Mouse (Mus musculus) forebrain, embryonic 12.5 days (tissue): ENCODE results near the gene Tbcel. TPM values are rescaled to one million over a fixed set of nuclear protein-coding genes. Genes with fewer than 3 reads are reported as not detected.
A peak's percentile ranks its signal among the peaks of the same experiment; 100 is the strongest.

Experiments used
- ATAC-seq: fragments of 200-750 bp; cut with Nextera tagmentation; 2 replicates; pipeline ENCODE4 v1.8.0; 2017; ENCODE audit warnings: moderate TSS enrichment; ENCODE audit not compliant: low FRiP score
- H3K27ac ChIP-seq: fragments of 300-500 bp; sonication (generic); 2 replicates; pipeline ENCODE4 v1.5.1; 2016; ENCODE audit warnings: mild to moderate bottlenecking
- H3K27me3 ChIP-seq: fragments of 300-500 bp; sonication (generic); 2 replicates; pipeline ENCODE4 v1.6.1; 2016; ENCODE audit warnings: mild to moderate bottlenecking
- H3K36me3 ChIP-seq: fragments of 300-500 bp; sonication (generic); replicated peaks from 2 replicates; pipeline ENCODE4 v1.6.1; 2016; ENCODE audit warnings: mild to moderate bottlenecking
- H3K4me1 ChIP-seq: fragments of 300-500 bp; sonication (generic); 2 replicates; pipeline ENCODE4 v1.6.1; 2016
- H3K4me2 ChIP-seq: fragments of 300-500 bp; sonication (generic); 2 replicates; pipeline ENCODE4 v1.6.1; 2016; ENCODE audit warnings: mild to moderate bottlenecking, moderate library complexity
- H3K4me3 ChIP-seq: fragments of 300-500 bp; sonication (generic); replicated peaks from 2 replicates; pipeline ENCODE4 v1.5.1; 2016; ENCODE audit warnings: mild to moderate bottlenecking
- H3K9ac ChIP-seq: fragments of 300-500 bp; sonication (generic); 2 replicates; pipeline ENCODE4 v1.6.1; 2016; ENCODE audit warnings: mild to moderate bottlenecking
- H3K9me3 ChIP-seq: fragments of 300-500 bp; sonication (generic); 2 replicates; pipeline ENCODE4 v1.6.1; 2016
- WGBS: fragments of 180-500 bp; shearing (Covaris S2); methylation state at CpG from one replicate; pipeline ENCODE4 v1.1.7; 2016; 5-methylcytosine and 5-hydroxymethylcytosine counted together
- polyA plus RNA-seq: library from polyadenylated mRNA; unstranded; fragments of >200 nt; fragmentation: Nextera tagmentation; extraction: Ambion mirVana; gene quantifications from 2 replicates; pipeline ENCODE4 v1.2.1, GENCODE M21; 2016

Gene Tbcel
- polyA plus RNA-seq: 4.9 and 6.1 TPM in 2 replicates

GRCm38 (mm10) chr9:42507709-42508108, at the start of gene Tbcel:
Gene Tbcel (minus strand): TSS chr9:42507809.
- H3K27ac ChIP-seq: no peak within 1 kb of the TSS
- no peaks in the 10 kb centered on the region for H3K9me3 ChIP-seq
- 93% methylated on average over 6 of the region's 6 CpGs for WGBS
- no peak for ATAC-seq
- H3K4me1 ChIP-seq: peaks cover 1% of the 10 kb centered on the region; the same call in 1 of the 2 replicates
- H3K4me3 ChIP-seq: no peak within 1 kb of the TSS
- H3K4me2 ChIP-seq: no peak within 1 kb of the TSS
- no peaks in the 10 kb centered on the region for H3K36me3 ChIP-seq
- no peak within 1 kb of the TSS for H3K9ac ChIP-seq
- 0 out of 2 replicates have a peak, but pooled peaks cover 4% of the 10 kb centered on the region for H3K27me3 ChIP-seq

- no peak overlapping the region for H3K9ac ChIP-seq
- peaks cover 2% of the 10 kb centered on the region for H3K4me1 ChIP-seq
- H3K9me3 ChIP-seq: no peaks in the 10 kb centered on the region
- whole genome bisulfite sequencing: 97% methylated on average over 1 of the region's 1 CpGs
- no peak overlapping the region for H3K4me2 ChIP-seq
- H3K27me3 ChIP-seq: peaks cover 4% of the 10 kb centered on the region; the same call in 1 of the 2 replicates
- no peak overlapping the region for H3K4me3 ChIP-seq
- H3K36me3 ChIP-seq: no peaks in the 10 kb centered on the region
- no peak overlapping the region for H3K27ac ChIP-seq
- no peak for ATAC-seq
These were observed 47.6 kb upstream of the Tbcel start for GRCm38 (mm10) chr9:42555186-42555585.

GRCm38 (mm10) chr9:42550116-42550515, 42.5 kb upstream of the Tbcel start:
- no peaks in the 10 kb centered on the region for H3K36me3 ChIP-seq
- ATAC-seq: peak; percentile 41; the same call in 1 of the 2 replicates
- WGBS: 18% methylated on average over 13 of the region's 13 CpGs
- peaks cover 4% of the 10 kb centered on the region; the same call in 1 of the 2 replicates for H3K27me3 ChIP-seq
- H3K9me3 ChIP-seq: no peaks in the 10 kb centered on the region
- H3K9ac ChIP-seq: no peak overlapping the region
- no peak overlapping the region for H3K27ac ChIP-seq
- peaks cover 5% of the 10 kb centered on the region for H3K4me1 ChIP-seq
- H3K4me2 ChIP-seq: no peak overlapping the region
- H3K4me3 ChIP-seq: no peak overlapping the region

GRCm38 (mm10) chr9:42548981-42549380, 41.4 kb upstream of the Tbcel start:
- Histone ChIP-seq H3K9ac (no peak overlapping the region), H3K27ac (no peak overlapping the region), H3K4me2 (no peak overlapping the region), H3K36me3 (no peaks in the 10 kb centered on the region), H3K27me3 (peaks cover 4% of the 10 kb centered on the region; the same call in 1 of the 2 replicates), H3K9me3 (no peaks in the 10 kb centered on the region), H3K4me3 (no peak overlapping the region), H3K4me1 (peaks cover 5% of the 10 kb centered on the region)
- WGBS: 69% methylated on average over 7 of the region's 7 CpGs
- ATAC-seq: no peak

GRCm38 (mm10) chr9:42544521-42544920, 36.9 kb upstream of the Tbcel start:
- Histone ChIP-seq H3K4me1 (no peaks in the 10 kb centered on the region), H3K27ac (no peak overlapping the region), H3K9me3 (no peaks in the 10 kb centered on the region), H3K27me3 (no peaks in the 10 kb centered on the region), H3K4me2 (no peak overlapping the region), H3K9ac (no peak overlapping the region), H3K36me3 (no peaks in the 10 kb centered on the region), H3K4me3 (no peak overlapping the region)
- ATAC-seq: no peak
- 75% methylated on average over 10 of the region's 10 CpGs for WGBS

- peaks cover 20% of the 10 kb centered on the region for H3K4me1 ChIP-seq
- WGBS: 72% methylated on average over 8 of the region's 8 CpGs
- no peak overlapping the region for H3K4me3 ChIP-seq
- no peak for ATAC-seq
- no peaks in the 10 kb centered on the region for H3K36me3 ChIP-seq
- H3K27ac ChIP-seq: 0 out of 2 replicates have a peak overlapping the region, but pooled peaks have one; percentile 3
- H3K4me2 ChIP-seq: no peak overlapping the region
- H3K9ac ChIP-seq: no peak overlapping the region
- H3K9me3 ChIP-seq: no peaks in the 10 kb centered on the region
- no peaks in the 10 kb centered on the region for H3K27me3 ChIP-seq
These were observed 25.9 kb upstream of the Tbcel start for GRCm38 (mm10) chr9:42533491-42533890.

GRCm38 (mm10) chr9:42533041-42533440, 25.4 kb upstream of the Tbcel start:
- Histone ChIP-seq H3K4me3 (no peak overlapping the region), H3K4me1 (peaks cover 21% of the 10 kb centered on the region), H3K9me3 (no peaks in the 10 kb centered on the region), H3K36me3 (no peaks in the 10 kb centered on the region), H3K27me3 (no peaks in the 10 kb centered on the region), H3K4me2 (no peak overlapping the region), H3K27ac (0 out of 2 replicates have a peak overlapping the region, but pooled peaks have one; percentile 22), H3K9ac (no peak overlapping the region)
- ATAC-seq: no peak
- WGBS: 5% methylated on average over 6 of the region's 6 CpGs

- H3K27me3 ChIP-seq: no peaks in the 10 kb centered on the region
- H3K27ac ChIP-seq: no peak overlapping the region
- H3K9ac ChIP-seq: no peak overlapping the region
- no peaks in the 10 kb centered on the region for H3K9me3 ChIP-seq
- WGBS: 48% methylated on average over 3 of the region's 3 CpGs
- no peak overlapping the region for H3K4me3 ChIP-seq
- no peak for ATAC-seq
- no peaks in the 10 kb centered on the region for H3K36me3 ChIP-seq
- H3K4me1 ChIP-seq: peaks cover 23% of the 10 kb centered on the region
- no peak overlapping the region for H3K4me2 ChIP-seq
These were observed 24.3 kb upstream of the Tbcel start for GRCm38 (mm10) chr9:42531951-42532350.

GRCm38 (mm10) chr9:42530221-42531152, 22.9 kb upstream of the Tbcel start:
- Histone ChIP-seq H3K9me3 (no peaks in the 10 kb centered on the region), H3K27me3 (no peaks in the 10 kb centered on the region), H3K4me1 (peaks cover 23% of the 10 kb centered on the region), H3K9ac (no peak overlapping the region), H3K4me2 (no peak overlapping the region), H3K36me3 (no peaks in the 10 kb centered on the region), H3K4me3 (no peak overlapping the region), H3K27ac (peak overlapping the region; percentile 80)
- peak; percentile 46; the same call in 1 of the 2 replicates for ATAC-seq
- WGBS: 77% methylated on average over 7 of the region's 7 CpGs

GRCm38 (mm10) chr9:42520587-42521084, 13.0 kb upstream of the Tbcel start:
- H3K4me1 ChIP-seq: peaks cover 11% of the 10 kb centered on the region
- peak overlapping the region; percentile 67 for H3K4me2 ChIP-seq
- no peaks in the 10 kb centered on the region for H3K9me3 ChIP-seq
- H3K36me3 ChIP-seq: no peaks in the 10 kb centered on the region
- peak; percentile 58; the same call in 1 of the 2 replicates for ATAC-seq
- H3K4me3 ChIP-seq: peak overlapping the region; percentile 35
- 3% methylated on average over 36 of the region's 36 CpGs for WGBS
- H3K27me3 ChIP-seq: peaks cover 29% of the 10 kb centered on the region
- peak overlapping the region; percentile 55 for H3K9ac ChIP-seq
- H3K27ac ChIP-seq: no peak overlapping the region

- no peak for ATAC-seq
- no peaks in the 10 kb centered on the region for H3K9me3 ChIP-seq
- peaks cover 26% of the 10 kb centered on the region for H3K27me3 ChIP-seq
- H3K4me1 ChIP-seq: peaks cover 21% of the 10 kb centered on the region
- no peak overlapping the region for H3K27ac ChIP-seq
- no peak overlapping the region for H3K4me2 ChIP-seq
- H3K4me3 ChIP-seq: no peak overlapping the region
- WGBS: 74% methylated on average over 14 of the region's 14 CpGs
- no peak overlapping the region for H3K9ac ChIP-seq
- no peaks in the 10 kb centered on the region for H3K36me3 ChIP-seq
These were observed 10.6 kb upstream of the Tbcel start for GRCm38 (mm10) chr9:42518163-42518562.

GRCm38 (mm10) chr9:42513159-42513558, 5.5 kb upstream of the Tbcel start:
- Histone ChIP-seq H3K9ac (no peak overlapping the region), H3K9me3 (no peaks in the 10 kb centered on the region), H3K36me3 (no peaks in the 10 kb centered on the region), H3K4me1 (peaks cover 17% of the 10 kb centered on the region), H3K4me2 (no peak overlapping the region), H3K27me3 (0 out of 2 replicates have a peak, but pooled peaks cover 4% of the 10 kb centered on the region), H3K27ac (no peak overlapping the region), H3K4me3 (no peak overlapping the region)
- ATAC-seq: no peak
- WGBS: 34% methylated on average over 5 of the region's 5 CpGs
